Mouse (Mus musculus): ENCODE data around the gene Ntpcr. TPM values are rescaled to one million over a fixed set of nuclear protein-coding genes. Genes with fewer than 3 reads are reported as not detected.

The Ntpcr gene
- total RNA-seq (2012; rRNA removed) (34.5 and 40.0 TPM in 2 replicates), polyA plus RNA-seq (2012; ENCODE audit: insufficient read depth in 1 of 2, insufficient read length in 2 of 2, low read depth in 1 of 2, low replicate concordance in 2 of 2, missing spikeins in 1 of 2) (10 to 100 TPM in 1 of 2 experiments, not detected in 1; 45.3 TPM)

DNA sequence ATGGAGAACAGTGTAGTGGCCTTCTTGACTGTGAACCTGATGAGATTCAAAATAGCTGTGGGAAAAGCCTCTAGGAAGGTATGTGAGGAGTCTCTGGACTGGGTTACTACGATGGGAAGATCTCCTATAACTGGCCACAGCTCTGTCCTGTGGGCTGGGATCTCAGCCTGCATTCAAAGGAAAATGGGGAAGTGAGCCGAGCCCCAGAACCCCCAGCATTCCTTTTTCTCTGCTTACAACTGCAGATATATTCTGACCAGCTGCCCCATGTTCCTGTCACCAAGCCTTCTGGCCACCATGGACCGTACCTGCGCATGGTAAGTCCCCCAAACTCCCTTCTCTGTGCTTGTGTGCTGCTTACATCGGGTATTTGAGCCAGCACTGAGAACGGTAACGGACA, at the start of gene Ntpcr:
Gene Ntpcr, plus strand, starts transcription at position 218 of the 400 bp plus-strand sequence.
- Histone ChIP-seq H3K36me3 (ENCODE audit: control insufficient read depth in 1 of 2, insufficient read depth in 2 of 2, low read length in 2 of 2) (peaks cover 0 to 5% of the 10 kb centered on the region in 2 experiments; a peak in 2 of 4 replicates), H3K9ac (ENCODE audit: control insufficient read depth, low read depth, low read length, poor library complexity, severe bottlenecking) (no peak within 1 kb of the TSS), H3K27ac (ENCODE audit: control insufficient read depth, low read depth, low read length) (no peak within 1 kb of the TSS), H3K4me3 (ENCODE audit: control insufficient read depth in 1 of 2, insufficient read depth in 1 of 2, low read depth in 2 of 2, low read length in 2 of 2) (no peak within 1 kb of the TSS), H3K9me3 (replicated peaks; ENCODE audit: insufficient read depth, low read length) (no peaks in the 10 kb centered on the region), H3K4me1 (ENCODE audit: control insufficient read depth in 1 of 2, insufficient read depth in 2 of 2, low read length in 2 of 2) (peaks cover 0 to 13% of the 10 kb centered on the region in 2 experiments; a peak in 3 of 4 replicates), H3K27me3 (ENCODE audit: control insufficient read depth in 1 of 2, insufficient read depth in 2 of 2, low read length in 2 of 2) (no peaks in the 10 kb centered on the region; a peak in 1 of 4 replicates), H3K79me2 (ENCODE audit: control insufficient read depth, insufficient read depth, low read length, poor library complexity) (peaks cover 3% of the 10 kb centered on the region)
- TF ChIP-seq TBP (IDR thresholded peaks at IDR 0.05; ENCODE audit: low read depth, low read length) (no peak), UBTF (IDR thresholded peaks at IDR 0.05; ENCODE audit: borderline replicate concordance, insufficient read depth, low read depth, low read length) (no peak), USF2 (IDR thresholded peaks at IDR 0.05; ENCODE audit: borderline replicate concordance in 1 of 2, insufficient read depth in 1 of 2, low read depth in 1 of 2, low read length in 2 of 2) (no peak), CHD2 (IDR thresholded peaks at IDR 0.05; ENCODE audit: low read length) (no peak), KAT2A (conservative IDR thresholded peaks at IDR 0.05; ENCODE audit: low read depth, low read length) (no peak)
- peak; percentile 8 for DNase-seq (ENCODE audit: low read depth, low spot score)

DNA sequence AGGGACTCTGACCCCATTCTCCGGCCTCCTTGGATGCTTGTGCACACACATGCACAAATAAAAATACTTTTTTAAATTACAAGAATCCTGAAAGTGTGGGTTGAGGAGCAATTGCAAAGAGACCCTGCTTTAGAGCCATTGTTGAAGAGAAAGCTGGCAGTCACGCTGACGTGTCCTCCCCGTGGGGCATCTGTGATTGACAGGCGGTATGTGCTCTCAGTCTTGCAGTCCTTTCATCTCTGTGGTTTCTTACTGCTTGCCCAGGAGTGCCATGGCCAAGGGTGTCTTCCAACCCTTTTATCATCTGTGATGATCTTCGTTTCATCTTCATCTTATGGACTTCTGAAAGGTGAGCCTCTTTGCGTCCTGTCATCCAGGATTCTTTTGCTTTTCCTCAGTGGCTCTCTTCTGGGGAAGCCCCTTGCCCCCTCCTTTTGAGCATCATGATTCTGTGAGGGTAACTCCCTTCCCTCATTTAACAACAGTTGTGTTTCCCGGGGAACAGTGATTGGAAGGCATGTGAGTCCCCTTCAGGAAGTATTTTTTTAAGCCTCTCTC, 48.8 kb upstream of the Ntpcr start:
- DNase-seq (ENCODE audit: low read depth, low spot score): no peak

DNA sequence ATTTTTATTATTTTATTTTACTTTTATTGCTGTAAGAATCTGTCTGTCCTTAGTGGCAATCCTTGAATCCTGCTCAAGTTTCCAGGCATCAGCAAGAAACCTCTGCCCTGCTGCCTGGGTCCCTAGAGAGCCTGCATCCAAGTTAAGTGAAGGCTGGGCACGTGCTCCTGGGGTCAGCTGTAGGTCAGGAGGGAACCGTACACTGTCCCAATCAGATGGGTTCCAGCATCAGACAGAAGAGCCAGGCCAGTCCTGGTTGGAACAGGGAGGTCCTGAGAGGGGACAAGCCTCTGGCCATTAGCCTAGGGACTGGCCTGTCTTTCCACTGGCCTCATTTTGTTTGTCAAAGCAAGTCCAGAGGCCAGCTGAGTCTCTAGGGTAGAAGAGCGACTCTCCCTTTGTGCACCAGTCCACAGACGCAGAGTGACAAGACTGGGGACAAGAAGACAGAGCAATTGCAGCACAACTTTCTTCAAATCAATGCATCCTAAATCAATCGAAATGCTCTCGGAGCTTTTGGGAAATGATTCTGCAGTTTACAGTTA, 44.5 kb upstream of the Ntpcr start:
- Histone ChIP-seq H3K9ac (ENCODE audit: control insufficient read depth, low read depth, low read length, poor library complexity, severe bottlenecking) (no peak overlapping the region), H3K36me3 (ENCODE audit: control insufficient read depth in 1 of 2, insufficient read depth in 2 of 2, low read length in 2 of 2) (no peaks in the 10 kb centered on the region), H3K27me3 (ENCODE audit: control insufficient read depth in 1 of 2, insufficient read depth in 2 of 2, low read length in 2 of 2) (no peaks in the 10 kb centered on the region), H3K4me3 (ENCODE audit: control insufficient read depth in 1 of 2, insufficient read depth in 1 of 2, low read depth in 2 of 2, low read length in 2 of 2) (no peak overlapping the region), H3K4me1 (ENCODE audit: control insufficient read depth in 1 of 2, insufficient read depth in 2 of 2, low read length in 2 of 2) (no peaks in the 10 kb centered on the region), H3K79me2 (ENCODE audit: control insufficient read depth, insufficient read depth, low read length, poor library complexity) (no peaks in the 10 kb centered on the region), H3K9me3 (replicated peaks; ENCODE audit: insufficient read depth, low read length) (no peaks in the 10 kb centered on the region), H3K27ac (ENCODE audit: control insufficient read depth, low read depth, low read length) (no peak overlapping the region)
- no peak for TF ChIP-seq CHD2 (IDR thresholded peaks at IDR 0.05; ENCODE audit: low read length)
- no peak for TF ChIP-seq RAD21 (IDR thresholded peaks at IDR 0.05; ENCODE audit: low read depth, low read length)
- no peak for DNase-seq (ENCODE audit: low read depth, low spot score)

More for the DNA sequence above, 48.8 kb upstream of the Ntpcr start:
- no peaks in the 10 kb centered on the region for H3K36me3 ChIP-seq (ENCODE audit: control insufficient read depth in 1 of 2, insufficient read depth in 2 of 2, low read length in 2 of 2)
- H3K79me2 ChIP-seq (ENCODE audit: control insufficient read depth, insufficient read depth, low read length, poor library complexity): no peaks in the 10 kb centered on the region
- no peak overlapping the region for H3K9ac ChIP-seq (ENCODE audit: control insufficient read depth, low read depth, low read length, poor library complexity, severe bottlenecking)
- no peak overlapping the region for H3K27ac ChIP-seq (ENCODE audit: control insufficient read depth, low read depth, low read length)
- H3K4me3 ChIP-seq (ENCODE audit: control insufficient read depth in 1 of 2, insufficient read depth in 1 of 2, low read depth in 2 of 2, low read length in 2 of 2): no peak overlapping the region
- no peaks in the 10 kb centered on the region for H3K4me1 ChIP-seq (ENCODE audit: control insufficient read depth in 1 of 2, insufficient read depth in 2 of 2, low read length in 2 of 2)
- H3K27me3 ChIP-seq (ENCODE audit: control insufficient read depth in 1 of 2, insufficient read depth in 2 of 2, low read length in 2 of 2): no peaks in the 10 kb centered on the region
- H3K9me3 ChIP-seq (replicated peaks; ENCODE audit: insufficient read depth, low read length): no peaks in the 10 kb centered on the region
- TF ChIP-seq MAX (IDR thresholded peaks at IDR 0.05; ENCODE audit: low read length) (no peak), CTCF (IDR thresholded peaks at IDR 0.05 in 2 of 3, conservative IDR thresholded peaks at IDR 0.05 in 1 of 3; ENCODE audit: control insufficient read depth in 1 of 3, insufficient read depth in 1 of 3, low read depth in 2 of 3, low read length in 3 of 3, poor library complexity in 1 of 3, severe bottlenecking in 1 of 3) (no peak), TBP (IDR thresholded peaks at IDR 0.05; ENCODE audit: low read depth, low read length) (no peak), NELFE (IDR thresholded peaks at IDR 0.05; ENCODE audit: low read depth, low read length) (no peak), SIN3A (IDR thresholded peaks at IDR 0.05; ENCODE audit: low read length) (no peak), POLR2AphosphoS2 (IDR thresholded peaks at IDR 0.05; ENCODE audit: low read length) (no peak), USF1 (IDR thresholded peaks at IDR 0.05; ENCODE audit: low read depth, low read length) (no peak), RCOR1 (IDR thresholded peaks at IDR 0.05; ENCODE audit: low read depth, low read length) (no peak), UBTF (IDR thresholded peaks at IDR 0.05; ENCODE audit: borderline replicate concordance, insufficient read depth, low read depth, low read length) (no peak), MYC (IDR thresholded peaks at IDR 0.05; ENCODE audit: low read depth, low read length) (no peak), ETS1 (IDR thresholded peaks at IDR 0.05; ENCODE audit: low read depth, low read length) (no peak), ZMIZ1 (IDR thresholded peaks at IDR 0.05; ENCODE audit: low read depth, low read length) (no peak), CHD2 (IDR thresholded peaks at IDR 0.05; ENCODE audit: low read length) (no peak)

Data from MEL (cell line).